Mouse (Mus musculus): Measurements from ENCODE around the gene Igsf11. TPM values are rescaled to one million over a fixed set of nuclear protein-coding genes. Genes with fewer than 3 reads are reported as not detected.

Igsf11 gene
- total and polyA plus RNA-seq, 2 experiments: 9.5 to 14.8 TPM

DNA sequence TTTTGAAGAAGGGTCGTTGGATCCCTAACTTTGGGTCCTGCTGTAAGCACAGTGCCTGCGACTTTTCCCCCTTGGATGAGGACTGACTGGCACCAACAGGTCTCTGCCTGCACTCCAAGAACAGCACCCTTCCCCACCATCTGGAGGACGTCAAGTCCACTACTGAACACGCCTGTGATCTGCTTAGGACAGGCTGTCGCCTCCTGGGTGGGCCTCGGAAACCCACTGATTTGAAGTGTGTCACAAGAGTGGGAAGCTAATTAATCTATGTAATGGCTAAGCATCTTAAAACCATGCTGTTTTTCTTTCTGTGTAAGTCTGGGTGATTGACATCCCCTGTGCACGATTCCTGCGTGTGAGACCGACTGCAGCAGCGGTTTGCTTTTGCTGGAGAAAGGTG is 13.4 kb downstream of the Igsf11 start:
- no peak overlapping the region for H3K4me3 ChIP-seq (ENCODE audit: insufficient read depth, low read depth, low read length)
- WGBS: 91% methylated on average over 10 of the region's 10 CpGs

DNA sequence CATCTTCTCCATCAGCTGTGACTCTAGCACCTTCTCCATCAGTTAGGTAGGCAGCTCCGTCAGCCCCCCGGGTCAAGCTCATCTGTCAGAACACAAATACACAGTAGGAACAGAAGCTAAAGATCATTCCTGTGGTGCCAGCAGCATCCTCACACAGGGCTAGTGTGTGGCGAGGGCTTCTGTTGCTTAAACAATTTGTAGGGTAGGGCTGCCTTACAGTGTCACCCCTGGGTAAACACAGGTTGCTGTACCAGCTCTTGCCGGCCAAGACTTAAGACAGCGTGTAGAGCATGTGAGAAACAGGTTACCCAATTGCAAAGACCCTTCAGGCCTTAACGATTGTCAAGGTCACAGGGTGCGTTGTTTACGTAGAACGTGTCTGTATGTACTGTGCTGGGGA is 15.8 kb downstream of the Igsf11 start:
- Histone ChIP-seq H3K79me2 (ENCODE audit: control insufficient read depth, insufficient read depth, low read length) (peaks cover 20% of the 10 kb centered on the region; the same call in 1 of the 2 replicates), H3K27ac (replicated peaks; ENCODE audit: insufficient read depth, low read depth, low read length) (no peak overlapping the region), H3K36me3 (ENCODE audit: control insufficient read depth, insufficient read depth, low read length) (no peaks in the 10 kb centered on the region), H3K27me3 (ENCODE audit: control insufficient read depth, insufficient read depth, low read length) (no peaks in the 10 kb centered on the region), H3K4me1 (ENCODE audit: control insufficient read depth, insufficient read depth, low read length) (peaks cover 13% of the 10 kb centered on the region), H3K9ac (ENCODE audit: low read depth, low read length) (no peak overlapping the region), H3K4me3 (ENCODE audit: insufficient read depth, low read depth, low read length) (no peak overlapping the region)
- no peak for TF ChIP-seq POLR2A (IDR thresholded peaks at IDR 0.05; ENCODE audit: extremely low read depth, insufficient read depth, low read length)
- no peak for TF ChIP-seq CTCF (IDR thresholded peaks at IDR 0.05; ENCODE audit: low read depth, low read length)
- no peak for DNase-seq (ENCODE audit: extremely low read depth, low read depth, low spot score)
- WGBS: 80% methylated on average over 9 of the region's 9 CpGs

More for the DNA sequence above, 13.4 kb downstream of the Igsf11 start:
- DNase-seq (ENCODE audit: extremely low read depth, low read depth, low spot score): no peak
- Histone ChIP-seq H3K36me3 (ENCODE audit: control insufficient read depth, insufficient read depth, low read length) (no peaks in the 10 kb centered on the region), H3K4me1 (ENCODE audit: control insufficient read depth, insufficient read depth, low read length) (peaks cover 14% of the 10 kb centered on the region), H3K9ac (ENCODE audit: low read depth, low read length) (no peak overlapping the region), H3K27me3 (ENCODE audit: control insufficient read depth, insufficient read depth, low read length) (no peaks in the 10 kb centered on the region), H3K79me2 (ENCODE audit: control insufficient read depth, insufficient read depth, low read length) (peaks cover 16% of the 10 kb centered on the region; the same call in 1 of the 2 replicates), H3K27ac (replicated peaks; ENCODE audit: insufficient read depth, low read depth, low read length) (no peak overlapping the region)
- TF ChIP-seq POLR2A (IDR thresholded peaks at IDR 0.05; ENCODE audit: extremely low read depth, insufficient read depth, low read length): no peak
- no peak for TF ChIP-seq CTCF (IDR thresholded peaks at IDR 0.05; ENCODE audit: low read depth, low read length)

DNA sequence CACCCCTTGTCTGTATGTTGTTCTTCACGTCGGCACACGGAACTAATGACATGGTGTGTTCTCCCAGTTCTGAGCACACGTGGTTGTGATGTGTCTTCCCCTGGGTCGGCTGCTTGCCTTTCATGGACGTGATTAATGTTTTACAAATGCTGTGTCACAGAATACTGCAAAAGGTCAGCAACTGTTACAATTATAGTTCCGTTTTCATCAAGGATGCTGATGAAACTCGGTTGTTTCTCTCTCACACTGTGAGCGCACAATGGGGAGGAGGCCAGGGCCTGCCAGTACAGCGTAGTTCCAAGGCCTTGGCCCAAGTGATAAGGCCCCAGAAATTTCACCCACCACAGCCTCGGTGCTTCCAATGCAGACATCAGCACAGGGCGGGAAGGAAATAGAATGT is 17.0 kb downstream of the Igsf11 start:
- no peaks in the 10 kb centered on the region for H3K36me3 ChIP-seq (ENCODE audit: control insufficient read depth, insufficient read depth, low read length)
- no peak for TF ChIP-seq POLR2A (IDR thresholded peaks at IDR 0.05; ENCODE audit: extremely low read depth, insufficient read depth, low read length)
- TF ChIP-seq CTCF (IDR thresholded peaks at IDR 0.05; ENCODE audit: low read depth, low read length): no peak
- no peak overlapping the region for H3K4me3 ChIP-seq (ENCODE audit: insufficient read depth, low read depth, low read length)
- peak overlapping the region; percentile 22 for H3K27ac ChIP-seq (replicated peaks; ENCODE audit: insufficient read depth, low read depth, low read length)
- DNase-seq (ENCODE audit: extremely low read depth, low read depth, low spot score): peak; percentile 91
- WGBS: 20% methylated on average over 12 of the region's 12 CpGs
- peaks cover 20% of the 10 kb centered on the region; the same call in 1 of the 2 replicates for H3K79me2 ChIP-seq (ENCODE audit: control insufficient read depth, insufficient read depth, low read length)
- H3K27me3 ChIP-seq (ENCODE audit: control insufficient read depth, insufficient read depth, low read length): no peaks in the 10 kb centered on the region
- H3K4me1 ChIP-seq (ENCODE audit: control insufficient read depth, insufficient read depth, low read length): peaks cover 10% of the 10 kb centered on the region
- no peak overlapping the region for H3K9ac ChIP-seq (ENCODE audit: low read depth, low read length)

DNA sequence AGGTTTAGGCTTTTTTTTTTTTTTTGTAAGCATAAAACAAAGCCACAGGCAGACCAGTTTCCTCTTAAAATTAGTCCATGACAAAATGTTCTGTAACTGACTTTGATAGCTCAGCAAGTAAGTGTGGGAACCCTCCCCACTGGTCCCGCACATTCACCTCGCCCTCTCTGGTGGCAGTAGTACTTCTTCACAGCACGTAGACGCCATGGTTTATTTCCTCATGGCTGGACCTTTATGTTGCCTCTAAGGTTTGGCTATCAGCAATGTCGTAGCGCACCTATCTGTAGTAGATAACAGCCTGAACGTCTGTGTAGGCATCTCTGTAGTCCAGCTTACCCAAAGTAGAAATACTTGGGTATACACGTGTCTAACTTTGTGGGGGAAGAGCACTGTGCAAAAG is 17.6 kb downstream of the Igsf11 start:
- WGBS: 55% methylated on average over 8 of the region's 8 CpGs
- Histone ChIP-seq H3K9ac (ENCODE audit: low read depth, low read length) (peak overlapping the region; percentile 24; the same call in 1 of the 2 replicates), H3K79me2 (ENCODE audit: control insufficient read depth, insufficient read depth, low read length) (peaks cover 20% of the 10 kb centered on the region; the same call in 1 of the 2 replicates), H3K36me3 (ENCODE audit: control insufficient read depth, insufficient read depth, low read length) (no peaks in the 10 kb centered on the region), H3K27me3 (ENCODE audit: control insufficient read depth, insufficient read depth, low read length) (no peaks in the 10 kb centered on the region), H3K4me1 (ENCODE audit: control insufficient read depth, insufficient read depth, low read length) (peaks cover 11% of the 10 kb centered on the region), H3K4me3 (ENCODE audit: insufficient read depth, low read depth, low read length) (no peak overlapping the region), H3K27ac (replicated peaks; ENCODE audit: insufficient read depth, low read depth, low read length) (peak overlapping the region; percentile 22)
- TF ChIP-seq CTCF (IDR thresholded peaks at IDR 0.05; ENCODE audit: low read depth, low read length): no peak
- no peak for TF ChIP-seq POLR2A (IDR thresholded peaks at IDR 0.05; ENCODE audit: extremely low read depth, insufficient read depth, low read length)
- DNase-seq (ENCODE audit: extremely low read depth, low read depth, low spot score): no peak

DNA sequence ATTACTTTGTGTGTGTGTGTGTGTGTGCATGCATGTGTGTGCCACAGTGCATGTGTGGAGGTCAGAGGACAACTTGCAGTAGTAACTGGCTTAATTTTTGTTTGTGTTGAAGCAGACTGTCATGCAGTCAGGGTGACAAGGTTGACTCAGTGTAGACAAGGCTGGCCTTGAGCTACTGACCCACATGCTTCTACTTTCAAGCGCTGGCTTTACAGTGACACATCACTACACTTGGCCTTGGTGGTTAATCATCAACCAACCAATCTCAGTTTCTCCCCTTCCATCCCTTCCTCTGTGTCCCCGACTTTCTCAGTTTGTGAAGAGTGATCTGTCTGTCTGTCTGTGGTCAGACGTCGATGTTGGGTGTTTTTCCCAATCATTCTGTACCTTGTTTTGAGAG is 23.0 kb downstream of the Igsf11 start:
- Histone ChIP-seq H3K79me2 (ENCODE audit: control insufficient read depth, insufficient read depth, low read length) (peaks cover 16% of the 10 kb centered on the region; the same call in 1 of the 2 replicates), H3K4me3 (ENCODE audit: insufficient read depth, low read depth, low read length) (no peak overlapping the region), H3K9ac (ENCODE audit: low read depth, low read length) (no peak overlapping the region), H3K27me3 (ENCODE audit: control insufficient read depth, insufficient read depth, low read length) (no peaks in the 10 kb centered on the region), H3K4me1 (ENCODE audit: control insufficient read depth, insufficient read depth, low read length) (peaks cover 10% of the 10 kb centered on the region), H3K27ac (replicated peaks; ENCODE audit: insufficient read depth, low read depth, low read length) (no peak overlapping the region), H3K36me3 (ENCODE audit: control insufficient read depth, insufficient read depth, low read length) (no peaks in the 10 kb centered on the region)
- 19% methylated on average over 4 of the region's 4 CpGs for WGBS
- TF ChIP-seq POLR2A (IDR thresholded peaks at IDR 0.05; ENCODE audit: extremely low read depth, insufficient read depth, low read length) (no peak), CTCF (IDR thresholded peaks at IDR 0.05; ENCODE audit: low read depth, low read length) (no peak)
- peak; percentile 77 for DNase-seq (ENCODE audit: extremely low read depth, low read depth, low spot score)

- no peak overlapping the region for H3K9ac ChIP-seq (ENCODE audit: low read depth, low read length)
- H3K79me2 ChIP-seq (ENCODE audit: control insufficient read depth, insufficient read depth, low read length): peaks cover 12% of the 10 kb centered on the region; the same call in 1 of the 2 replicates
- H3K4me3 ChIP-seq (ENCODE audit: insufficient read depth, low read depth, low read length): no peak overlapping the region
- TF ChIP-seq CTCF (IDR thresholded peaks at IDR 0.05; ENCODE audit: low read depth, low read length) (no peak), POLR2A (IDR thresholded peaks at IDR 0.05; ENCODE audit: extremely low read depth, insufficient read depth, low read length) (no peak)
- 92% methylated on average over 12 of the region's 12 CpGs for WGBS
- H3K27me3 ChIP-seq (ENCODE audit: control insufficient read depth, insufficient read depth, low read length): no peaks in the 10 kb centered on the region
- no peak overlapping the region for H3K27ac ChIP-seq (replicated peaks; ENCODE audit: insufficient read depth, low read depth, low read length)
- peaks cover 7% of the 10 kb centered on the region for H3K4me1 ChIP-seq (ENCODE audit: control insufficient read depth, insufficient read depth, low read length)
- H3K36me3 ChIP-seq (ENCODE audit: control insufficient read depth, insufficient read depth, low read length): no peaks in the 10 kb centered on the region
- DNase-seq (ENCODE audit: extremely low read depth, low read depth, low spot score): no peak
These were observed 23.7 kb downstream of the Igsf11 start for GRCm38 (mm10) chr16:38916053-38916786.

All from liver, adult 2 months (tissue).